Mouse (Mus musculus) ES-Bruce4 (cell line): Measurements from ENCODE around the gene Apoa2.

Experiments
- CTCF ChIP-seq: IDR thresholded peaks from one replicate; pipeline ENCODE4 v1.8.1; 2011; ENCODE audit warnings: low read depth, low read length
- EP300 ChIP-seq: IDR thresholded peaks from 2 replicates; pipeline ENCODE4 v1.6.1; 2011; ENCODE audit warnings: low read depth, low read length; ENCODE audit not compliant: insufficient read depth
- POLR2A ChIP-seq: IDR thresholded peaks from one replicate; pipeline ENCODE4 v1.8.1; 2011; ENCODE audit warnings: low read length; ENCODE audit not compliant: insufficient read depth

DNA sequence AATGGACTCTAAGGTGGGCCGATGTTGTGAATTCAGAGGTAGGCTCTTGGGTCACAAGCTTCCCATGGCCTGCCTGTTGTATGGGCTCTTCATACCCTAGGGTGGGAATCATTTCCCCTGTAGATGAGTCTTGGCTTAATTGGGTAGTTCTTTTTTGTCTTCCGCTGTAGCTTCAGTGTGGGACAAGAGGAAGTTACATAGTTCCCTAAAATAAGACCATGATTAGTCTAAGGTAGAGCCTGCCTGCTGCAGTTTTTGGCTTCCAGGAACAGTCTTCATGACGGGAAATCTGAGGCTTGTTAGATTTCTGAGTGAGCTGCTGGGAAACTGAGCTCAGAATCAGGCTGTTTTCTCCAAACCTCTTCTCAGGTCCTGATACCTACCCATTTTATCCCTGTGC is 47.2 kb downstream of the Apoa2 start:
- TF ChIP-seq EP300 (no peak), CTCF (no peak), POLR2A (no peak)
